Mouse (Mus musculus) frontal cortex, postnatal 36 days (tissue): Measurements from ENCODE around the gene Irf2bpl.

Source experiments
- DNase-seq, 2 experiments: peaks; one replicate each; pipeline ENCODE4 v3.0.0; 2022; ENCODE audit warnings: low spot score in 2 of 2

Irf2bpl gene

GRCm38 (mm10) chr12:86885746-86886145, 1.1 kb upstream of the Irf2bpl start:
- no peak for DNase-seq

GRCm38 (mm10) chr12:86885336-86885735, 738 bp upstream of the Irf2bpl start:
- DNase-seq: no peak

- DNase-seq: peak in 1 of 2 experiments; percentile 63
Measured at GRCm38 (mm10) chr12:86883280-86884196, 1.1 kb downstream of the Irf2bpl start.

GRCm38 (mm10) chr12:86883019-86883279, 1.6 kb downstream of the Irf2bpl start:
- DNase-seq: no peak

GRCm38 (mm10) chr12:86882279-86883018, 2.1 kb downstream of the Irf2bpl start:
- peak; percentile 81 to 86 for DNase-seq

DNA sequence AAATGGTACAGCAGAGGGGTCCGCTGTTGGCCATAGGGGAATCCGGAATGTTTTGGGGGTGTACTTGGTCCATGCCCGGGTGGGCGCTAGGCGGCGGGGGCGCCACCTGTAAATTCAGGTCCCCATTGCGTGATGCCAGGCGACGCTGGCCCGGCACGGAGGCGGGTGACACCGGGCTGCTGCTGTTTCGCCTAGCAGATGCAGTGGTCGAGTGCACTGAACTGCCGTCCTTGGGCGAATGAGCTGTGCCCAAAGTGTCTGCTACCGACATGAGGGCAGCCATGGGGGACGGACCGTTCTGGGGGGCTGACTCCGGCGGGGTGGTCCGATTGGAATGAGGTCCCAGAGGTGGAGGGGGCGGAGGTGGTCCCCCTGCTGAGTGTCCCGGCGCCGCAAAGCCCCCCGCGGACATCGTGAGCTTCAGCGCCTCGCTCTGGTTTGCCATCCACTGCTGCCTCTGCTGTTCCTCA, 2.8 kb downstream of the Irf2bpl start:
- no peak for DNase-seq

DNA sequence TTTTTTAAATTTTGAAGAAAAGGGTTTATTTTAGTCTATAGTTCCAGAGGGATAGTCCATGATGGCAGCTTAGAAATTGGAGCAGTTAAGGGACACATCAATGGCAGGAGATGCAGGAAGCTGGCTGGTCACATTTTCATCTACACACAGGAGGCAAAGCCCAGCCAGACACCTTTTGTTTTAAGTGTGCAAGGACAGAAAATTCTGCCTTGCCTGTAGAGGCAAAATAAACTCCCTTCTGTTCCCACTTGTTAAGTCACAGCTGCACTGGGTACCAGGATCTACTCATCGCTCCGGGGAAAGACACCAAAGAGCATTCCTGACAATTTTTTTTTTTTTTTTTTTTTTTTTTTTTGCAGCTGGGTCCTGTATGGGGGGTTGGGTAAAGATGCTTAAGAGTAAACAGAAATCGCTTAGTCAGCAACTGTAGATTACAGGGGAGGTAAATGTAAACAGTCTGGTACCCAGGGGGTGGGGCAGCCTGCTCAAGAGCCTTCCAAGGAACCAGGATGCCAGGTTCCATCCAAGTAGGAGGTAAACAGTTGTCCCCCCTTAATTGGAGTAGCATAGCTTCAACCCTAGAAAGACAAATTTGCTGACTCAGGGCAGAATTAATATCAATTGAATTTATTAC, 4.4 kb downstream of the Irf2bpl start:
- DNase-seq: no peak

DNA sequence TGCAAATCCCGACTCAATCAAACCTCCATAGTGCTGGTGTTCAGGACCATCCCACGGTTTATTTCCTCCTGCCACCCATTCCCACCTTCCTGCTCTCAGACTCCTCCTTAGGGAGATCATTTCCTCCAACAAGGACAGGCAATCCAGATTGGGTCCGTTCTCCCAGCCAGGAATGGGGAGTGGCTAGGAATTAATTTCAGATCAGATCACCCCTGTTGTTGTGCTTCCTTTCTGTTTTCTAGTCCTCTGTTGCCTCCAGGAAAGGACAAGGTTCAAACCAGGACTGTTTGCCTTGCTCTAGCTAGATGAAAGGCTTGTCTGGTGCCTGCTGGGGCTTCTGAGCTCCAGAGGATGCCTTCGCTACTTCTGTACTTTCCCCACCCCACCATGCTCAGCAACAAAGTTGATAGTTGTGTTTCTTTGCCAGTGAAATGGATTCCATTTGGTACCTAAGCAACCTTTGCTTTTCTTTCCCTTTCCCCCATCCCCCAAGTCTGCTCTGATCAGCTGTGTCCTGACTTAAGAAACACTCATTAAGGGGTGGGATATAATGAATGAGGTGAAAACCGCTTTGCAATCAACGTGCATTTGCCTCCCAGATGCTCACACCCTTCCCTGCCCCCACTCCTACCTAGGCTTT, 5.0 kb downstream of the Irf2bpl start:
- DNase-seq: no peak

- DNase-seq: peak in 1 of 2 experiments; percentile 33
Measured at GRCm38 (mm10) chr12:86878426-86879353, 5.9 kb downstream of the Irf2bpl start.

- DNase-seq: no peak
Measured at GRCm38 (mm10) chr12:86876981-86877380, 7.6 kb downstream of the Irf2bpl start.

GRCm38 (mm10) chr12:86876116-86876515, 8.5 kb downstream of the Irf2bpl start:
- no peak for DNase-seq

DNA sequence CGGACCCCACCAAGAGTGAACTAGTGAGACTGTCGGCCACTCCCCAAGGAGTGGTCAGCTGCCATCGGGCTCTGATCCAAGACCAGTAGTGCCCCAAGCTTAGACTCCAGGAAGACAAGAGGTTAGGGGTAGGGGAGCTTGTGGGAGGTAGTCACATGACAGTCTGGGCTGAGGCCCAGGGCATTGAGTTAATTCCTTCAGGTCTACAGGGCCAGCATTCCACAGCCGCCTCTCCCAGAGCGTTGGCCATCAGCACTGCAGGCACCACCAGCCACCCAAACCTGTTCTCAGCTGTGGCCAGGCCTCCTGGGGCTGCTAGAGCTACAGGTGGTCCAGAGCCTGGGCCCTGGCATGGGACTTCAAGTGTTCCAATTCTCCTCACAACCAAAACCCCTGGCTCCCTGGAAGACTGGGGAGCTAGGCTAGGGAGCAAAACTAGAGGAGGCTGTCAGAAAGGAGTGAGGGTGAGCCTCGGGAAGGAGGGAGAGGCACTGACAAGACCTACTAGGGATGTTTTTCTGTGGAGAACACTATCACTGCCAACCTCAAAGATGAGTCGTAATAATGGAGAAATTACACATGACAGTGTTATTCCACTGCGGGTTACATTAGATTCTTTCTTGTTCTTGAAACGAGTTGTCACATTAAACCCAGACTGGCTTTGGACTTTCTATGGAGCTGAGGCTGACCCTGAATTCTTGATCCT, 12.1 kb downstream of the Irf2bpl start:
- no peak for DNase-seq

DNA sequence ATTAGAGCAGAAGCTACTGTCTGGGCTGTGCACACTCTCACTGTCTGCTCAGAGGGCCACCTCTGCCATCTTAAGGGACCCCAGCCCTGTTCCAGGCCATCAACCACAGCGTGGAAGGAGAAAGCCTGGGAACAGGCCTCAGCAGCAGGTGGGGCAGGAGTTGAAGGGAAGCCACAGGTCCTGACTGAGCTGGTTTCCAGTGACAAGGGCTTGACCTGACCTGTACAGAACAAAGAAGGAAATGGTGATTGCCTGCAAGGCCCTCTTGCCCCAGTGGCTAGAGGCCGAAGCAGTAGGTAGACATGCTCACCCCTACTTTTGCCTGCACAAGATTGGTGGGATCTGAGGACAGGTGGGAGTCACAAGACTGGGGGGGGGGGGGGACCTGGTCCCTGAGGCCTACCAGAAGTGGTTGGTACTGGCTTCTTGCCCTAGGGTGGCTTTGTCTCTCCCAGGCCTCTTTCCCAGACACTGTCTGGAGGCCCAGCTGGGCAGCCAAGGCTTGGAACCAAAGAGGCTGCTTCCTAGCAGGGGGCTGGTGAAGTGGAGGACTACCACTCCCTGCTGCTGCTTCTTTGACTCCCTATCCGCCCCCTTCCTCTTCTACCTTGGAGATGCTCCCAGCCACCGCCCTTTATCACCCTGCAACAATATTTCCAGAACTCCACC, 12.8 kb downstream of the Irf2bpl start:
- DNase-seq: no peak

DNA sequence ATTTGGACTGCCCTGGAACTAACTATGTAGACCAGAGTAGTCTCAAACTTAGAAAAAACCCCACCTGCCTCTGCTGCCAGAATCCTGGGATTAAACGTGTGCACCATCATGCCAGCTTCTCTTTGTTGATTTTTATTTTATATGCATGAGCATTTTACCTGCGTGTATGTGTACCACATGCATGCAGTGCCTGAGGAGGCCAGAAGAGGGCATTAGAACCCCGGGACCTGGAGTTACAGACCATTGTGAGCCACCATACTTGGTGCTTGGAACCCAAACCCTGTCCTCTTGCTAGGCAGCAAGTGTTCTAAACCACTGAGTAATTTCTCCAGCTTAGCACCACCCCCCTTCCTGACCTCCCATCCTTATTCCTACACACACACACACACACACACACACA, 13.6 kb downstream of the Irf2bpl start:
- no peak for DNase-seq

DNA sequence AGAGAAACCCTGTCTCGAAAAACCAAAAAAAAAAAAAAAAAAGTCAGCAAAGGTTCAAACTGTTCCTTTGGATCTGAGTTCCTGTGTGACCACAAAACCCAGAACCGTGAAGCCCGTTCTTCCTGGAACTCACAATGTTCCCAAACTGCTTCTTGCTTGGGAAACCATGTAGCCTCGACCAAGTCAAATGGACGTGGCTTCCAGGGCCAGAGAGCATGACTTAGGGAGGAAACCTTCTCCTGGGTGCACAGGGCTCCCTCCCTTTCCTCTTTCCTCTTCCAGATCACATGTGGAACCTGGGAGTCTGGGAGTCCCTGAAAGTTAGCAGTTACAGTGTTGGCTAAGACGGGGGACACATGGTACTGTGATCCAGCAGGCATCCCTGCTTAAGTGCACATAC, 14.8 kb downstream of the Irf2bpl start:
- DNase-seq: no peak

GRCm38 (mm10) chr12:86867271-86868223, 17.1 kb downstream of the Irf2bpl start:
- no peak for DNase-seq

DNA sequence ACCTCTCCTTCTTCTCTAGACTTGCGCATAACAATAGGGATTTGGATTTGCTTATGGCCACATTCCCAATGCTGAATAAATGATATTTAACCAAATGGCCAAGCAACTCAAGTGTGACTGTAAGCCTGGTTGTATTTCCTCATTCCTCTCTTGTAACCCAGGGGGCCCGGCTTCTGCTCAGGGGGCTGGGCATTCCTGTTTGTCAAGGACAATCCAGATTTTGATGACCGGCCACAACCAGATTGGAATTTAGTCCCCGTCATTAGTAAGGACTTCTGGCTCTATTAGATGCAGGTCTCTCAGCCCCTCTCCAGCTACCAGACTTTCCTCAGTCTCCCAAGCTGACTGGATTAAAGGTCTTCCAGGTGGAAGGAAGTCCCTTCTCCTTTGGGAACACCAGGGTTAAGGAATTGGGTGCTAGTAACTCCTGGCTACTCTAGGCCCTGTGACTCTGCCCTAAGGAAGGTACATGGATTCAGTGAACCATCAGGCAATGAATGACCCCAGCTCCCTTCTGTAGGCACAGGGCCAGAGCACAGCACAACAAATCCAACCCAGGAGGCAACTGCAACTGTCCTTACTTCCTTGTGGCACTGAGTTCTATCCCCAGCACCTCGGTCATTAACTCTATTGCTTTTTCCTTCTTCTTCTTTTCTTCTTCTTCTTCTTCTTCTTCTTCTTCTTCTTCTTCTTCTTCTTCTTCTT, 20.1 kb downstream of the Irf2bpl start:
- no peak for DNase-seq
